ENCODE assay signal across 9 mouse cellular contexts in the genomic region with DNA sequence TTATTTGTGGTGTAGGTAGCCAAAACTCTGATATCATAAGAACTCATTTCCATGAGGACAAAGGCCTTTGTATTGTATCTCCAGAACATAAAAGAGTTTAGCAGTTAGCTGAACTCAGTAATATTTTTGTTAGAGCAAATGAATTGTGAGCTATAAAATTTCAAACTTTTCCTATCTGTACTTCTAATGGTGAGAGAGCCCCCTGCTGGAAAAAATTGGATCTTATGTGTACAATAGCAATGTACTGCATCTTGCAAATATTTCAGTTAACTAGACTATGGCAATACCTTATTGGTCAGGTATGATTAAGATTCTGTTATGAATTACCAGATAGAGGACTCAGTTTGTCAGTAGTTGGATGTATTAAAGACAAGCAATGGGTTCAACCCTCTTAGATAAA. TPM values are rescaled to one million over a fixed set of nuclear protein-coding genes. Genes with fewer than 3 reads are reported as not detected.
A peak's percentile ranks its signal among the peaks of the same experiment; 100 is the strongest.
DNase-seq lines count a peak whose midpoint lies in the region; ATAC-seq and TF ChIP-seq lines count a peak whose summit lies in the region.
"Had no signal": no experiment of that assay in that cellular context is flagged by ENCODE, and none has a peak within 500 bp of the region (broad histone marks: within the 10 kb centered on the region; RNA-seq: fewer than 3 reads in every experiment).

No protein-coding gene starts in this region.

- H3K4me1 ChIP-seq in forebrain, embryonic 14.5 days (ENCODE audit: control insufficient read depth, insufficient read depth, low read length), result no peaks in the 10 kb centered on the region
- no peaks in the 10 kb centered on the region for H3K4me1 ChIP-seq in forebrain, embryonic 15.5 days
- no peaks in the 10 kb centered on the region for H3K4me1 ChIP-seq in liver, embryonic 14.5 days (replicated peaks; ENCODE audit: control insufficient read depth in 2 of 2, insufficient read depth in 2 of 2, low read length in 1 of 2)
- H3K4me1 ChIP-seq in liver, embryonic 12.5 days, result no peaks in the 10 kb centered on the region
- H3K4me1 ChIP-seq: megakaryocyte, embryonic 14.5 days had no signal

- H3K4me3 ChIP-seq in forebrain, embryonic 14.5 days (ENCODE audit: low read depth, low read length), result no peak overlapping the region
- no peak overlapping the region for H3K4me3 ChIP-seq in forebrain, embryonic 15.5 days
- no peak overlapping the region for H3K4me3 ChIP-seq in liver, embryonic 14.5 days (ENCODE audit: insufficient read depth in 1 of 2, low read depth in 2 of 2, low read length in 2 of 2)
- no peak overlapping the region for H3K4me3 ChIP-seq in liver, embryonic 12.5 days
- H3K4me3 ChIP-seq: megakaryocyte, embryonic 14.5 days had no signal

- ATAC-seq in forebrain, embryonic 14.5 days, result no peak
- ATAC-seq in forebrain, embryonic 15.5 days (replicated peaks), result no peak
- no peak for ATAC-seq in liver, embryonic 14.5 days (ENCODE audit: insufficient read depth)
- no peak for ATAC-seq in liver, embryonic 12.5 days
- peak; percentile 70; the same call in 1 of the 2 replicates for ATAC-seq in megakaryocyte, adult 5-6 weeks (ENCODE audit: poor library complexity, severe bottlenecking)

- peak; percentile 73 for DNase-seq in forebrain, embryonic 14.5 days (ENCODE audit: low spot score)
- peak in 2 of 3 experiments; percentile 7 to 16 for DNase-seq in liver, embryonic 14.5 days (ENCODE audit: low read depth in 3 of 3, low spot score in 3 of 3)
- DNase-seq in Muller cell, postnatal 12 days (ENCODE audit: inconsistent ontology term), result peak; percentile 67
- peak; percentile 3 to 53 for DNase-seq in heart, postnatal 14 days
- no peak for DNase-seq in urinary bladder, postnatal 36 days (ENCODE audit: low spot score in 2 of 2)

- intact Hi-C loops in heart, postnatal 14 days (cut with DNase I), result loop anchor here (5.0 to 10.0 kb wide), 3 partner anchors 183 to 1477 kb away; no protein-coding TSS in a partner anchor

- no peak overlapping the region for H3K4me2 ChIP-seq in forebrain, embryonic 14.5 days (ENCODE audit: low read length)
- no peak overlapping the region for H3K4me2 ChIP-seq in forebrain, embryonic 15.5 days (replicated peaks)
- no peak overlapping the region for H3K4me2 ChIP-seq in liver, embryonic 14.5 days (ENCODE audit: low read depth)
- H3K4me2 ChIP-seq in liver, embryonic 12.5 days, result no peak overlapping the region

- TF ChIP-seq EP300 in liver, embryonic 14.5 days (IDR thresholded peaks at IDR 0.05; ENCODE audit: low read depth), result no peak

- H3K27me3 ChIP-seq in forebrain, embryonic 14.5 days (replicated peaks; ENCODE audit: control insufficient read depth, insufficient read depth, low read length), result no peaks in the 10 kb centered on the region
- no peaks in the 10 kb centered on the region for H3K27me3 ChIP-seq in forebrain, embryonic 15.5 days
- H3K27me3 ChIP-seq in liver, embryonic 14.5 days (ENCODE audit: control insufficient read depth, insufficient read depth, low read length), result no peaks in the 10 kb centered on the region
- no peaks in the 10 kb centered on the region for H3K27me3 ChIP-seq in liver, embryonic 12.5 days (replicated peaks)

- peak; percentile 12; the same call in 1 of the 2 replicates for TF ChIP-seq CTCF in liver, embryonic 14.5 days (IDR thresholded peaks at IDR 0.05; ENCODE audit: low read depth)

- H3K27ac ChIP-seq in forebrain, embryonic 14.5 days (ENCODE audit: low read depth, low read length), result no peak overlapping the region
- no peak overlapping the region for H3K27ac ChIP-seq in forebrain, embryonic 15.5 days (replicated peaks)
- no peak overlapping the region for H3K27ac ChIP-seq in liver, embryonic 14.5 days
- no peak overlapping the region for H3K27ac ChIP-seq in liver, embryonic 12.5 days

- no peak overlapping the region for H3K9ac ChIP-seq in forebrain, embryonic 14.5 days (ENCODE audit: low read length)
- H3K9ac ChIP-seq in forebrain, embryonic 15.5 days (replicated peaks), result no peak overlapping the region
- no peak overlapping the region for H3K9ac ChIP-seq in liver, embryonic 14.5 days (replicated peaks)
- H3K9ac ChIP-seq in liver, embryonic 12.5 days, result no peak overlapping the region

- no peaks in the 10 kb centered on the region for H3K36me3 ChIP-seq in forebrain, embryonic 14.5 days (ENCODE audit: control insufficient read depth, insufficient read depth, low read length)
- no peaks in the 10 kb centered on the region for H3K36me3 ChIP-seq in forebrain, embryonic 15.5 days
- no peaks in the 10 kb centered on the region for H3K36me3 ChIP-seq in liver, embryonic 14.5 days (replicated peaks; ENCODE audit: control insufficient read depth, insufficient read depth, low read depth)
- H3K36me3 ChIP-seq in liver, embryonic 12.5 days, result no peaks in the 10 kb centered on the region

- no peaks in the 10 kb centered on the region for H3K9me3 ChIP-seq in forebrain, embryonic 14.5 days (replicated peaks; ENCODE audit: control insufficient read depth, low read length)
- no peaks in the 10 kb centered on the region for H3K9me3 ChIP-seq in forebrain, embryonic 15.5 days
- no peaks in the 10 kb centered on the region for H3K9me3 ChIP-seq in liver, embryonic 14.5 days (ENCODE audit: control insufficient read depth, low read length)
- no peaks in the 10 kb centered on the region for H3K9me3 ChIP-seq in liver, embryonic 12.5 days (replicated peaks)
- H3K9me3 ChIP-seq: megakaryocyte, embryonic 14.5 days had no signal

RNA-seq across cellular contexts. Expression of gene Mtpn, which starts 28.1 kb away (rescaled TPM):
- polyA plus RNA-seq in forebrain, embryonic 14.5 days (2014; fragmentation: Nextera tagmentation; extraction: Ambion mirVana), result 105 and 147 TPM in 2 replicates
- polyA plus RNA-seq in forebrain, embryonic 15.5 days (2015; fragmentation: Nextera tagmentation; extraction: Ambion mirVana), result 225 and 240 TPM in 2 replicates
- 14.5 and 20.4 TPM in 2 replicates for polyA plus RNA-seq in liver, embryonic 14.5 days (2012; rRNA removed)
- polyA plus RNA-seq in liver, embryonic 14.5 days (2014; fragmentation: Nextera tagmentation; extraction: Ambion mirVana), result 30.8 and 34.4 TPM in 2 replicates
- polyA plus RNA-seq in liver, embryonic 12.5 days (2016; fragmentation: Nextera tagmentation; extraction: Ambion mirVana), result 79.2 and 81.2 TPM in 2 replicates
- 10 to 100 TPM; 51.1 to 55.0 TPM for total RNA-seq in heart, postnatal 14 days (2021)
- total RNA-seq in megakaryocyte, adult 5-6 weeks (2015), result 220 and 244 TPM in 2 replicates
- total RNA-seq in megakaryocyte, adult 5-6 weeks (2017), result 199 and 205 TPM in 2 replicates

Comparison
In these comparisons a context has a peak if more than half of its experiments do, and no peak if none do; other contexts are left out.
1. DNase-seq: peak in forebrain, embryonic 14.5 days (single experiment), liver, embryonic 14.5 days (2 of 3), Muller cell, postnatal 12 days (single experiment) and heart, postnatal 14 days (2 of 2); none in urinary bladder, postnatal 36 days (0 of 2).